Mouse (Mus musculus) megakaryocyte, embryonic 14.5 days (primary cell): ENCODE measurements at regions not wholly inside any gene's neighbourhood (a gene's known extent, or its start where the extent isn't known, plus 50 kb on each side); places are given as distances from the start of the nearest gene placed in this dataset.

Experiments
- H3K27me3 ChIP-seq: replicated peaks from 2 replicates; pipeline ENCODE3; 2012; ENCODE audit warnings: inconsistent platforms
- H3K36me3 ChIP-seq: replicated peaks from 2 replicates; pipeline ENCODE3; 2012; ENCODE audit warnings: low read length, inconsistent platforms, mixed read lengths
- H3K4me1 ChIP-seq: 2 replicates; pipeline ENCODE4 v1.6.1; 2012; ENCODE audit warnings: inconsistent platforms
- H3K4me3 ChIP-seq: replicated peaks from 2 replicates; pipeline ENCODE3; 2012; ENCODE audit warnings: moderate library complexity, mild to moderate bottlenecking, inconsistent platforms
- H3K9me3 ChIP-seq: 2 replicates; pipeline ENCODE4 v1.6.1; 2012; ENCODE audit warnings: inconsistent platforms
- FLI1 ChIP-seq: IDR thresholded peaks from 2 replicates; pipeline ENCODE4 v1.6.1; 2012; ENCODE audit warnings: low read length, inconsistent platforms, mixed read lengths
- GATA1 ChIP-seq: IDR thresholded peaks from 3 replicates; pipeline ENCODE4 v1.6.1; 2012; ENCODE audit warnings: mixed read lengths, low read length, inconsistent platforms, borderline replicate concordance

DNA sequence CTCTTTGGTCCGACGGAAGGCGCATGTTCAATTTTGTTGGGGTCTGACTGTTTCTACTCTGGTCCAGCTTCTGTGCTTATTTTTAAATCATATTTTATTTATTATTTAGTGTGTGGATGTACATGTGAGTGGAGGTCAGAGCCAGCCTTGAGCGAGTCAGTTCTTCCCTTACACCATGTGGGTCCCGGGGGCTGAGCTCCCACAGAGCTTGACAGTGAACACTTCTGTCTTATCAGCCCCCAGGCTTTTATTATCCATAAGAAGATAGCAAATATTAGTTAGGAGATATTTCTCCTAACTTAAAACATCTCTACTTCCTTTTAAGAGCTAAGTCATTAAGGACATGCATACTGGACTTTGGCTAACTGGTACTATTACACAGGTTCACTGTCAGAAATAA, 197.1 kb upstream of the A230072I06Rik start:
- Histone ChIP-seq H3K4me3 (no peak overlapping the region), H3K36me3 (no peaks in the 10 kb centered on the region), H3K27me3 (peaks cover 10% of the 10 kb centered on the region), H3K9me3 (peaks cover 8% of the 10 kb centered on the region; the same call in 1 of the 2 replicates), H3K4me1 (no peaks in the 10 kb centered on the region)
- TF ChIP-seq GATA1 (no peak), FLI1 (no peak)

DNA sequence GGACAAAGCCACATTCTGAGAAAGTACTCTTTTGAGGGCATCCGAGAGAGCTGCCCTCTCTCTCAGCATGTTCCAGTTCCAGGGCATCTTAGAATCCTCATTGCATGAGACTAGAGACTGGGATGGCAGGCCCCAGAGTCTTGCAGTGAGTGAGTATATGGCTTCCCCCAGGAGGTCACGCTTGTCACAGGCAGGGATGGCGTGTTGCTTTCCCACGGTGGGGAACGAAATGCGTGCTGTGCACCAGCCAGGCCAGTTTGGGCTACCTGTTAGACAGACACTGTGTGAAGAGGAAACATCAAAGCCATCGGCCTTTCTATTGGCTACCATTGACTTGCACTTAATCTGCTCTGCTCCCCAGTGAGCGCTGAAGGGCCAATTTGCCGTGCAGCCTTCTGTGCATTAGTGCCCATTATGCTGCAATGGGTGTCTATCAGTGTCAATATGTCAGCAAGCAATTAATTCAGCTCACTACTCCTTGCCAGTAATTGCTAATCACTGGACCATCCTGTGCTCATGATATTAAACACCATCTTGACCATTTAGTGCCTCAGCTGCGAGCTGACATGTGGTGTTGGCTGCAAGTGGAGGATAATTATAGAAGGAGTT, 191.3 kb upstream of the A230072I06Rik start:
- no peaks in the 10 kb centered on the region for H3K36me3 ChIP-seq
- H3K4me3 ChIP-seq, result no peak overlapping the region

GRCm38 (mm10) chr8:12100145-12100544, 178.5 kb upstream of the A230072I06Rik start:
- Histone ChIP-seq H3K4me3 (no peak overlapping the region), H3K27me3 (no peaks in the 10 kb centered on the region), H3K9me3 (no peaks in the 10 kb centered on the region), H3K36me3 (no peaks in the 10 kb centered on the region), H3K4me1 (no peaks in the 10 kb centered on the region)
- TF ChIP-seq GATA1 (no peak), FLI1 (no peak)

More for the DNA sequence above, 191.3 kb upstream of the A230072I06Rik start:
- H3K4me1 ChIP-seq, result no peaks in the 10 kb centered on the region
- TF ChIP-seq GATA1, result no peak
- TF ChIP-seq FLI1, result no peak
- H3K27me3 ChIP-seq, result peaks cover 3% of the 10 kb centered on the region
- no peaks in the 10 kb centered on the region for H3K9me3 ChIP-seq

- TF ChIP-seq FLI1 (no peak), GATA1 (no peak)
- no peak overlapping the region for H3K4me3 ChIP-seq
- no peaks in the 10 kb centered on the region for H3K9me3 ChIP-seq
- H3K4me1 ChIP-seq, result no peaks in the 10 kb centered on the region
- peaks cover 2% of the 10 kb centered on the region for H3K27me3 ChIP-seq
- H3K36me3 ChIP-seq, result no peaks in the 10 kb centered on the region
These were observed 175.3 kb upstream of the A230072I06Rik start for GRCm38 (mm10) chr8:12103296-12103695.

GRCm38 (mm10) chr8:12105106-12105901, 173.3 kb upstream of the A230072I06Rik start:
- H3K36me3 ChIP-seq, result no peaks in the 10 kb centered on the region
- peaks cover 12% of the 10 kb centered on the region for H3K27me3 ChIP-seq
- H3K4me3 ChIP-seq, result no peak overlapping the region
- no peaks in the 10 kb centered on the region for H3K9me3 ChIP-seq
- no peak for TF ChIP-seq FLI1
- H3K4me1 ChIP-seq, result no peaks in the 10 kb centered on the region

GRCm38 (mm10) chr8:12108578-12108977, 170.0 kb upstream of the A230072I06Rik start:
- Histone ChIP-seq H3K36me3 (no peaks in the 10 kb centered on the region), H3K9me3 (no peaks in the 10 kb centered on the region), H3K4me1 (no peaks in the 10 kb centered on the region), H3K4me3 (no peak overlapping the region), H3K27me3 (peaks cover 19% of the 10 kb centered on the region)
- TF ChIP-seq FLI1 (no peak), GATA1 (no peak)

DNA sequence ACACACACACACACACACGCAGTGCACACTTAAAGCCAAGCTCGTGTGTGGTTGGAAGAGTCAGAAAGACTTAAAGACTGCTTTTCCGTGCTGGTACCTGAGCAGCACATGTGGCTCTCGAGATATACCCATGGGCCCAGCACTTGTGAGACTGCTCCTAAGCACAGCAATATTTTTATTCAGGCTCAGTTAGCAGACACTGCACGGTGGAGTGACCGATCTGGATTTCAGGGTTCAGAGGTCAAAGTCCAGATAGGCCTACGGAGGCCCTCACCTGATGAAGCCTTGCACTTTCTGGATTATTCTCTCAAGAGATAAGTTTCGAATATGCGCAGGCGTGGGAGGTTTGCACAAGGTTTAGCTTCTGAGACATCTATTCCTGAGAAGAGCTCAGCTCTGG, 167.0 kb upstream of the A230072I06Rik start:
- Histone ChIP-seq H3K27me3 (peaks cover 19% of the 10 kb centered on the region), H3K4me3 (no peak overlapping the region), H3K9me3 (no peaks in the 10 kb centered on the region), H3K36me3 (no peaks in the 10 kb centered on the region), H3K4me1 (no peaks in the 10 kb centered on the region)
- TF ChIP-seq FLI1, result no peak
- TF ChIP-seq GATA1, result no peak

- no peaks in the 10 kb centered on the region for H3K9me3 ChIP-seq
- TF ChIP-seq FLI1 (no peak), GATA1 (no peak)
- no peak overlapping the region for H3K4me3 ChIP-seq
- H3K36me3 ChIP-seq, result no peaks in the 10 kb centered on the region
- peaks cover 17% of the 10 kb centered on the region for H3K27me3 ChIP-seq
- no peaks in the 10 kb centered on the region for H3K4me1 ChIP-seq
These were observed 165.6 kb upstream of the A230072I06Rik start for GRCm38 (mm10) chr8:12113023-12113422.

DNA sequence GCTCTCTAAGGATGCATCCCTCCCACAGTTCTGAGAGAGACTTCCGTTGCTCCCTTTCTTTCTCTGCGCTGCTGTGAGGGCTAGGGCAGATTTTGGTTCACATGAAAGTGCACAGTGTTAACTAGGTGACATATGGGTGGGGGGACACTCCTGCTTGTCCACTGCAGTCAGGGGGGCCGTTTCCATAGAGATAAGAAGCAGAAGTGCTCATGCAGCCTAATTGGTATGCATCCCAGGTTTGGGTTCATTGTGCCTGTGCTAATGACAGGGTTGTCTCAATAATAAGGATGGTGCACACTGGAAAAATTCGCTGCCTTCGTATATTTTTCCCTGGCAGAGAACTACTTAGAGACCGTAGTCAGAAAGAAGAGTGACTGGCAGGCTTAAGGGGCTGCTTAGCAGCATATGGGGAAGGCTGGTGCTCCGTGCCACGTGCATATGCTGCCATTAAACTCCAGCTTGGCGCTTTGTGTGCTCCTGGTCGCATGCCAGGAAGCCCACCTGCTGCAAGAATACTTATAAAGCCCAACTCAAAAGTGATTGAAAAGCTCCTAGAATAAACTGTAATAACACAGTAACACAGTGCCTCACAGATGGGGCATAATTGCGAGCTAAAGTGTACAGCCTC, 152.1 kb upstream of the A230072I06Rik start:
- TF ChIP-seq GATA1 (no peak), FLI1 (no peak)
- no peaks in the 10 kb centered on the region for H3K4me1 ChIP-seq
- peaks cover 23% of the 10 kb centered on the region for H3K9me3 ChIP-seq
- H3K36me3 ChIP-seq, result no peaks in the 10 kb centered on the region
- no peak overlapping the region for H3K4me3 ChIP-seq
- H3K27me3 ChIP-seq, result peaks cover 12% of the 10 kb centered on the region

DNA sequence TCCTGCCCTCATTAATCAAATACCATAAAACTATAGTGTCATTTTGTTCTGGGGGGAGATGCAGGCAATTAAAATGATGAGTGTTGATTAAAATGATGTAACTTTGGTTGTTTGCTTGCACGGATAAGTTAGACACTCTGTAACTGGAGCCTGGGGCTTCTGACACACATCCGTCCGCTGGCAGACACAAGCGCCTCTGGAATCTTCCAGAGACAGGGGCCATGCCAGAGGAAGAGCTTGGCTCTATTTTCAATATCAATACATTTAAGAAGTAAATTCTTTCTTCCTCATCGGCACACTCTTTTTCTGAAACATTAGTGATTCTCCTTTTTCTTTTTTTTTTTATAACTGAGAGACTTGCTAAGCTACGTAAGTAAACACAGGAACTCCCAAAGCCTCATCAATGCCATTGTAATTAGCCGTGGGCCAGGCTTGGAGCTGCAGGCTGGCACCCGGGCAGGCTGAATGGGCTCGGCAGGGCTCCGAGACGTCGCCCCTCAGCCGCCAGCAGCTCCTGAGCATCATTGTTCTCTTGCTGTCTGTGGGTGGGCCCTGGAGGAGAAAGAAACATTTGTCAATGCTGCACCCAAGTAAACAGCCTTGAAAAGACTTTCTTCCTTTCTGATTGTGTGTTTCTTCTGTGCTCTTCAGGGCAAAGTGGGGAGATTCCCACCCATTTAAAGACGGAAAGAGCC, 151.4 kb upstream of the A230072I06Rik start:
- peaks cover 23% of the 10 kb centered on the region for H3K9me3 ChIP-seq
- peaks cover 12% of the 10 kb centered on the region for H3K27me3 ChIP-seq
- TF ChIP-seq GATA1 (no peak), FLI1 (no peak)
- no peaks in the 10 kb centered on the region for H3K36me3 ChIP-seq
- no peaks in the 10 kb centered on the region for H3K4me1 ChIP-seq
- no peak overlapping the region for H3K4me3 ChIP-seq
